Mouse (Mus musculus): ENCODE measurements at regions not wholly inside any gene's neighbourhood (a gene's known extent, or its start where the extent isn't known, plus 50 kb on each side); places are given as distances from the start of the nearest gene placed in this dataset.

DNA sequence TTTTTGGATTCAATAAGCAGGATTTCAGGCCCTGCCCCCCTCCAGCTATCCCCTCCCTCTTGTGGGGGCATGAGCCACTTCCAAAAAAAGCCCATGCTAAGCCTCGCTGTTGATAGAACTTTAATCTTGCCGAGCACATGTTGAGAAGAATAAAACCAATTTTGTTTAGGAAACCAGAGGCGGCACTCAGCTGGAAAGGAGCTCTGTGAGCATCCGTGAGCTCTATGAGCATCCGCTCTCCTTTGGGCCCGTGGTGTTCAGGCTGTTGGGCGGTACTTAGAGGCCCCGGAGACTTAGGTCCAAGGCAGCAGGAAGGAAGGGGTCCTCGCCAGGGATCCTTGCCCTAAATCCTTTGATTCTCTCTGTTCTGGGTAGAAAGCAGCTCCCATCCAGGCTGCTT lies 117.0 kb downstream of the Tle3 start:
- no peak for DNase-seq

DNA sequence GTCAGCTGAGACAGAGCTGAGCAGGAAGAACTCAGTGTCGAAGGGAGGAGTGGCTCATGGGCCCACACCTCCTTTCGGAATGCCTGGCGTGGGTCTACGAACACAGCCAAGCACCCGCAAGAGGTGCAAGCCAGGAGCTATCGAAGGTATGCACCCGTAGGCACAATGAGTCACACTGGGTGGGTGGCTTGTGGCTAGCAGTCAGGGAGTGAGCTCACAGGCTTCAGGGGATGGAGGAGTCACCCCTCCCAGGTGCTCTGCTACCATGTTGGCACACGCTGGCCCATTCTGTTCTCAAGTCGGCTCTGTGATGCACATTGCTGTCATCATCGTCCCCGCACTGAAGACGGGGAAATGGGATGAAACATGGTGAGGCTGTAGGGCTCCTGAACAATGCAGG lies 115.7 kb downstream of the Tle3 start:
- DNase-seq = no peak

- DNase-seq = peak; percentile 6
Observed at GRCm38 (mm10) chr9:61487146-61487545, 115.0 kb downstream of the Tle3 start.

DNA sequence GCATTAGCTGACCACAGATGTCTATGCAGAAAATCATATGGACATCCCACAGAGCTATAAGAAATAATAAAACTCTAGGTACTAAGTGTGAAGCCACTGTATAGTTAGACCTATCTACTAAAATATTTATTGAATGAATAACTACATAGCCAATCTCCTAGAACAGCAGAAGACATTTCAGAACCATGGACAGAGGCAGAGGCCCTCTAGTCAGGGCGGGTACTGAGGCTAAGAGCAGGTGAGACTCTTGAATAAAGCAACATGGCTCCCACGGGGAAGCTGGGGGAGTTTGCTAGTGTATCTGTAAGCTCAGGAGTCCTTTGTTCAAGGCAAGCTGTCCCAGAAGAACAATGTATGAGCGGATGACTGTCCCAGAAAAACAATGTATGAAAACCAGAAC lies 112.2 kb downstream of the Tle3 start:
- DNase-seq = no peak

DNA sequence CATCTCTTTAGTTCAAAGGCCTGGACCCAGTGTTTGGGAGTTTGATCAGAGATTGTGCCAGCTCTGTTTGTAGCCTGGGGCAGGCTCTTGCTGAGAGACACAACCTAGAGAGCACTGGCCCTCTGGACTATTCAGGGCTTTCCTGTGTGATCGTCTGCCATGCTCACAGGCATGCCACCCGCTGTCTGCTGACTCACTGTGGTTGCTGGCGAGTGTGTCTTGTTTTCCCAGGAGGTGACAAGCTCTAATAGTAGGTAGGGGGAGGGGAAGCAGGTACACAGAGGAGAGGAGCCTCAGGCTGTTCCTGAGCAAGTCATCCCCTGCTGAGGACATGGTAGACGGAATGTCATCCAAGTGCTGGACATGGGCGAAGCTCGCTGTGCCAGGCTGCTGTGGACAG lies 107.5 kb downstream of the Tle3 start:
- DNase-seq = peak; percentile 27

- no peak for DNase-seq
Observed at GRCm38 (mm10) chr9:61478862-61479261, 106.7 kb downstream of the Tle3 start.

DNA sequence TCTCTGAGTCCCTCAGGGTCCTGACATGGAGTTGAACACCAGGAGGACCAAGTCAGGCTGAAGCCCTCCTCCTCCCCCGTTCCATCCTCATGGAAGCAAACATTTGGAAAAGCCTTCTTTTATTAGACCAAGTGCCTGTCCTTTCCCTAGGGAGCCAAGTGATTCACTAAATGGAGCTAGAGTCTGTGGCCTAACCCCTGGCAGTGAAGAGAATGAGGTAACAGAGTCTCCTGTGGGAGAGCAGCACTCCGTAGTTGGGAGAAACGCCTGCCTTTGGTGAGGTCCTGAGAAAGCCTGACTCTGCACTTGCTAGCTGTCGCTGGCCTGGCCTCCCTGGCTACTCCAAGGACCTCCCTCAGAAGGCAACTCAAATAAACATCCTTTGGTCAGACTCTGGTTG lies 104.2 kb downstream of the Tle3 start:
- no peak for DNase-seq

DNA sequence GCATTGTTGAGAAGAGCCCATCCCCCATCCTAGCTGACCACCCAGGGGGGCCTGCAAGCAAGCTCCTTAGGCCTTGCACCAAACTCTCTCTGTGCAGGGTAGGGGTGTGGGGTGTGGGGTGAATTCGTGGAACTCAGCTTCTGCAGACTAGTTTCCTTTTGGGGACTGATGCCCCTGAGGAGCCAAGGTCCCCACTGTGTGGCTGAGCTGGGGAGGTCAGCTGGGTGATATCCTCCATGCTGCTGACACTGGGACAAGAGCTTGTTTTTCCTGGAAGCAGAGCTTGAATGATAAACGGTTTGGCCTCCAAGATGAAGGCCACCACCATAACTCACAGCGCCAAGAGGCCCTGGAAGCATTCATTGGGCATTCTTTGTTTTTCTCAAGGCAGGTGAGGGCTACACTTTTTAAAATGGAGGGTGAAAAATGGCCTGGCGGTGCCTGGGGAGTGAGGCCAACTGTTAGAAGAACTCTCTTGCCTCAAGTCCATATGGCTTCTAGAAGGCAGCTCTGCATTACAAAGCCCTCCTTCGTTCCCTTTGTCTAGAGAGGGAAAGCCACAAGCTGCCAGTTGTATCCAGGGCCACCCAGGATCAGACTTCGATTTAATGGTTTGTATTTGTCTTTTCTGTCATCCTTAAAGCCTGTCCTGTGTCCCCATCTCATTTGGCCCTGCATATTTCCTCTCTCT lies 98.8 kb downstream of the Tle3 start:
- no peak for DNase-seq

DNA sequence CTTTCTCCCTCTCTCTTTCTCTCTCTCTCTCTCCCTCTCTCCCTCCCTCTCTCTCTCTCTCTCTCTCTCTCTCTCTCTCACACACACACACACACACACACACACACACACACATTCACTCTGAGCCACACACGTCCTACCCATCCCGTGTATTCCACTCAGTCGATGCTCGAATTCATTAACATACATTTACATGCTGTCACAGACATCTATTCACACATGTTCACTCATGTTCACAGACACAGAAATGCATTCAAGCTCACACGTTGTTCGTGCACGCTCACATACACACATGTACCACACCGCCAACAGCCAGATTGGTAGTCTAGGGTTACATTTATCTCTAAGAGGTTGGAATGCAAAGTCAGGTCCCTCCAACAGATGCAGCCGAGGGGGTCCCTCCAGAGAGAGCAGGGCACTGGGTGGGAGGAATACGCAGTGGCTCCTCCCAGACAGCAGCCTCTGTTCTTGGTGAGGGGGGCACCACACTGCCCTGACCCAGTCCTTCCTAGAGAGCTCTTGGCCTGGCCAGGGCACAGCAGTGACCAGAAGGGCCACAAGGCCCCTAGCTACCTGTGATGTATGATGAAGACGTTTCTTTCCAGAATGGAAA lies 96.8 kb downstream of the Tle3 start:
- DNase-seq = no peak

- no peak for DNase-seq
Observed at GRCm38 (mm10) chr9:61468368-61468848, 96.2 kb downstream of the Tle3 start.

Data from cerebellum, adult 9-10 months (tissue).